Mouse (Mus musculus): Measurements from ENCODE around the gene Gm826.

DNA sequence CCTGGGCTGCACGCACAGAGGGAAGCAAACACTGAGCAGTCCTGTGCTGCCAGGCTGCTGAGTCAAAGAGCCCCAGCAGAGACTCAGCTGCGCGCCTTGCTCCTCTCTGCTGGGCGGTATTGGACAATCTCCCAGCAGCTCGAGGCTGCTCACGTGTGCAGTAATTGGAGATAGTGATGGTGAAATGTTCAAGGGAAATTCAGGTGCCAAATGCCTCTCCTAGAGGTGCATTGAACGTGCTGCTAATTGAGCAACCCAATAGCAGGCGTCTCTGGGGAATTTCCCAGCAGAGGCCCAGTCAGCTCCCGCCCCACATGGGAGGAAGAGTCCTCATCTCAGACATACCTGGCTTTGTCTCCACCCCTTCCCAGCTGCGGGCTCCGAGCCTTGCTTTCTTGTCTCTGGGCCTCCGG lies 20.4 kb downstream of the Gm826 start:
- TF ChIP-seq POLR2A (IDR thresholded peaks at IDR 0.05; ENCODE audit: low read depth, low read length) (no peak), CTCF (IDR thresholded peaks at IDR 0.05; ENCODE audit: borderline replicate concordance, insufficient read depth, low read length) (no peak)

Measured in embryonic fibroblast, embryonic 13.5 days (primary cell).